Mouse (Mus musculus): Measurements from ENCODE around the gene Rnf130. TPM values are rescaled to one million over a fixed set of nuclear protein-coding genes. Genes with fewer than 3 reads are reported as not detected.
A peak's percentile ranks its signal among the peaks of the same experiment; 100 is the strongest.

The Rnf130 gene
- polyA plus RNA-seq, 1 experiment from 2014 or later = 25.7 TPM

GRCm38 (mm10) chr11:50048115-50048514 is 23.0 kb downstream of the Rnf130 start:
- Histone ChIP-seq H3K27ac (replicated peaks) (no peak overlapping the region), H3K9ac (no peak overlapping the region), H3K36me3 (0 out of 2 replicates have a peak, but pooled peaks cover 5% of the 10 kb centered on the region), H3K4me1 (peaks cover 24% of the 10 kb centered on the region), H3K9me3 (no peaks in the 10 kb centered on the region), H3K4me3 (no peak overlapping the region), H3K27me3 (replicated peaks) (no peaks in the 10 kb centered on the region), H3K4me2 (no peak overlapping the region)
- 21% methylated on average over 6 of the region's 6 CpGs for WGBS
- no peak for ATAC-seq (ENCODE audit: extremely low read depth, insufficient number of reproducible peaks, low FRiP score, low TSS enrichment)

GRCm38 (mm10) chr11:50050392-50050791 is 25.2 kb downstream of the Rnf130 start:
- Histone ChIP-seq H3K9ac (no peak overlapping the region), H3K9me3 (no peaks in the 10 kb centered on the region), H3K4me3 (no peak overlapping the region), H3K4me2 (no peak overlapping the region), H3K27ac (replicated peaks) (no peak overlapping the region), H3K36me3 (peaks cover 18% of the 10 kb centered on the region), H3K4me1 (peaks cover 18% of the 10 kb centered on the region), H3K27me3 (replicated peaks) (no peaks in the 10 kb centered on the region)
- ATAC-seq (ENCODE audit: extremely low read depth, insufficient number of reproducible peaks, low FRiP score, low TSS enrichment) = no peak
- WGBS = 77% methylated on average over 6 of the region's 6 CpGs

- Histone ChIP-seq H3K9ac (no peak overlapping the region), H3K27ac (replicated peaks) (no peak overlapping the region), H3K36me3 (peaks cover 17% of the 10 kb centered on the region), H3K9me3 (no peaks in the 10 kb centered on the region), H3K27me3 (replicated peaks) (no peaks in the 10 kb centered on the region), H3K4me1 (peaks cover 13% of the 10 kb centered on the region), H3K4me3 (no peak overlapping the region), H3K4me2 (no peak overlapping the region)
- ATAC-seq (ENCODE audit: extremely low read depth, insufficient number of reproducible peaks, low FRiP score, low TSS enrichment) = no peak
- WGBS = 78% methylated on average over 2 of the region's 2 CpGs
Observed at GRCm38 (mm10) chr11:50057713-50058112, 32.6 kb downstream of the Rnf130 start.

GRCm38 (mm10) chr11:50058277-50058676 is 33.1 kb downstream of the Rnf130 start:
- no peak for ATAC-seq (ENCODE audit: extremely low read depth, insufficient number of reproducible peaks, low FRiP score, low TSS enrichment)
- H3K9me3 ChIP-seq = no peaks in the 10 kb centered on the region
- no peak overlapping the region for H3K4me3 ChIP-seq
- H3K36me3 ChIP-seq = peaks cover 12% of the 10 kb centered on the region
- H3K4me1 ChIP-seq = peaks cover 13% of the 10 kb centered on the region
- WGBS = 83% methylated on average over 6 of the region's 6 CpGs
- H3K9ac ChIP-seq = no peak overlapping the region
- no peaks in the 10 kb centered on the region for H3K27me3 ChIP-seq (replicated peaks)
- H3K27ac ChIP-seq (replicated peaks) = no peak overlapping the region
- no peak overlapping the region for H3K4me2 ChIP-seq

GRCm38 (mm10) chr11:50059045-50059444 is 33.9 kb downstream of the Rnf130 start:
- peaks cover 13% of the 10 kb centered on the region for H3K4me1 ChIP-seq
- H3K4me3 ChIP-seq = no peak overlapping the region
- H3K9ac ChIP-seq = no peak overlapping the region
- H3K4me2 ChIP-seq = no peak overlapping the region
- H3K36me3 ChIP-seq = peaks cover 9% of the 10 kb centered on the region
- no peak for ATAC-seq (ENCODE audit: extremely low read depth, insufficient number of reproducible peaks, low FRiP score, low TSS enrichment)
- 75% methylated on average over 6 of the region's 6 CpGs for WGBS
- H3K9me3 ChIP-seq = no peaks in the 10 kb centered on the region
- H3K27ac ChIP-seq (replicated peaks) = no peak overlapping the region
- no peaks in the 10 kb centered on the region for H3K27me3 ChIP-seq (replicated peaks)

GRCm38 (mm10) chr11:50062116-50062515 is 37.0 kb downstream of the Rnf130 start:
- 26% methylated on average over 7 of the region's 7 CpGs for WGBS

GRCm38 (mm10) chr11:50066088-50066487 is 40.9 kb downstream of the Rnf130 start:
- peaks cover 11% of the 10 kb centered on the region for H3K4me1 ChIP-seq
- no peaks in the 10 kb centered on the region for H3K9me3 ChIP-seq
- H3K27ac ChIP-seq (replicated peaks) = 0 out of 2 replicates have a peak overlapping the region, but pooled peaks have one; percentile 12
- H3K36me3 ChIP-seq = 0 out of 2 replicates have a peak, but pooled peaks cover 4% of the 10 kb centered on the region
- no peak overlapping the region for H3K4me3 ChIP-seq
- WGBS = 51% methylated on average over 2 of the region's 2 CpGs
- ATAC-seq (ENCODE audit: extremely low read depth, insufficient number of reproducible peaks, low FRiP score, low TSS enrichment) = no peak
- H3K9ac ChIP-seq = no peak overlapping the region
- no peak overlapping the region for H3K4me2 ChIP-seq
- no peaks in the 10 kb centered on the region for H3K27me3 ChIP-seq (replicated peaks)

More at GRCm38 (mm10) chr11:50062116-50062515, 37.0 kb downstream of the Rnf130 start:
- Histone ChIP-seq H3K4me3 (no peak overlapping the region), H3K4me2 (no peak overlapping the region), H3K36me3 (peaks cover 4% of the 10 kb centered on the region; the same call in 1 of the 2 replicates), H3K27ac (replicated peaks) (peak overlapping the region; percentile 56), H3K27me3 (replicated peaks) (no peaks in the 10 kb centered on the region), H3K9ac (peak overlapping the region; percentile 33; the same call in 1 of the 2 replicates), H3K9me3 (no peaks in the 10 kb centered on the region), H3K4me1 (peaks cover 18% of the 10 kb centered on the region)
- no peak for ATAC-seq (ENCODE audit: extremely low read depth, insufficient number of reproducible peaks, low FRiP score, low TSS enrichment)

- H3K27me3 ChIP-seq (replicated peaks) = no peaks in the 10 kb centered on the region
- H3K4me3 ChIP-seq = no peak overlapping the region
- H3K4me2 ChIP-seq = no peak overlapping the region
- H3K4me1 ChIP-seq = no peaks in the 10 kb centered on the region
- WGBS = 76% methylated on average over 10 of the region's 10 CpGs
- H3K9ac ChIP-seq = no peak overlapping the region
- H3K9me3 ChIP-seq = no peaks in the 10 kb centered on the region
- H3K27ac ChIP-seq (replicated peaks) = no peak overlapping the region
- H3K36me3 ChIP-seq = peaks cover 10% of the 10 kb centered on the region
- no peak for ATAC-seq (ENCODE audit: extremely low read depth, insufficient number of reproducible peaks, low FRiP score, low TSS enrichment)
Observed at GRCm38 (mm10) chr11:50073830-50074229, 48.7 kb downstream of the Rnf130 start.

- no peak for ATAC-seq (ENCODE audit: extremely low read depth, insufficient number of reproducible peaks, low FRiP score, low TSS enrichment)
- WGBS = 83% methylated on average over 4 of the region's 4 CpGs
- no peaks in the 10 kb centered on the region for H3K4me1 ChIP-seq
- H3K27me3 ChIP-seq (replicated peaks) = no peaks in the 10 kb centered on the region
- H3K27ac ChIP-seq (replicated peaks) = no peak overlapping the region
- H3K9ac ChIP-seq = no peak overlapping the region
- no peak overlapping the region for H3K4me2 ChIP-seq
- H3K36me3 ChIP-seq = peaks cover 4% of the 10 kb centered on the region
- no peaks in the 10 kb centered on the region for H3K9me3 ChIP-seq
- H3K4me3 ChIP-seq = no peak overlapping the region
Observed at GRCm38 (mm10) chr11:50076756-50077155, 51.6 kb downstream of the Rnf130 start.

GRCm38 (mm10) chr11:50081365-50082190 is 56.4 kb downstream of the Rnf130 start:
- peaks cover 15% of the 10 kb centered on the region for H3K36me3 ChIP-seq
- no peaks in the 10 kb centered on the region for H3K4me1 ChIP-seq
- no peaks in the 10 kb centered on the region for H3K27me3 ChIP-seq (replicated peaks)
- H3K9me3 ChIP-seq = no peaks in the 10 kb centered on the region
- no peak overlapping the region for H3K27ac ChIP-seq (replicated peaks)
- H3K9ac ChIP-seq = no peak overlapping the region
- H3K4me2 ChIP-seq = no peak overlapping the region
- H3K4me3 ChIP-seq = no peak overlapping the region
- WGBS = 81% methylated on average over 5 of the region's 5 CpGs
- ATAC-seq (ENCODE audit: extremely low read depth, insufficient number of reproducible peaks, low FRiP score, low TSS enrichment) = no peak

GRCm38 (mm10) chr11:50086211-50086610 is 61.1 kb downstream of the Rnf130 start:
- H3K4me3 ChIP-seq = no peak overlapping the region
- H3K27me3 ChIP-seq (replicated peaks) = no peaks in the 10 kb centered on the region
- no peak overlapping the region for H3K4me2 ChIP-seq
- ATAC-seq (ENCODE audit: extremely low read depth, insufficient number of reproducible peaks, low FRiP score, low TSS enrichment) = no peak
- 77% methylated on average over 3 of the region's 3 CpGs for WGBS
- peaks cover 34% of the 10 kb centered on the region for H3K36me3 ChIP-seq
- H3K9ac ChIP-seq = no peak overlapping the region
- no peaks in the 10 kb centered on the region for H3K9me3 ChIP-seq
- H3K27ac ChIP-seq (replicated peaks) = no peak overlapping the region
- H3K4me1 ChIP-seq = peaks cover 15% of the 10 kb centered on the region

GRCm38 (mm10) chr11:50089840-50090239 is 64.7 kb downstream of the Rnf130 start:
- Histone ChIP-seq H3K9ac (no peak overlapping the region), H3K4me3 (no peak overlapping the region), H3K27ac (replicated peaks) (no peak overlapping the region), H3K4me1 (peaks cover 25% of the 10 kb centered on the region), H3K9me3 (no peaks in the 10 kb centered on the region), H3K4me2 (no peak overlapping the region), H3K36me3 (peaks cover 42% of the 10 kb centered on the region), H3K27me3 (replicated peaks) (no peaks in the 10 kb centered on the region)
- WGBS = 79% methylated on average over 1 of the region's 1 CpGs
- no peak for ATAC-seq (ENCODE audit: extremely low read depth, insufficient number of reproducible peaks, low FRiP score, low TSS enrichment)
